Mouse (Mus musculus) bone marrow, adult 2 months (tissue): ENCODE measurements at regions not wholly inside any gene's neighbourhood (a gene's known extent, or its start where the extent isn't known, plus 50 kb on each side); places are given as distances from the start of the nearest gene placed in this dataset.

Experiments used
- CTCF ChIP-seq: fragments of 200-500 bp; IDR thresholded peaks from 2 replicates; pipeline ENCODE4 v1.5.1; 2011; ENCODE audit warnings: low read length, control low read depth; ENCODE audit not compliant: control insufficient read depth, insufficient read depth
- POLR2A ChIP-seq: fragments of 200-500 bp; IDR thresholded peaks from 2 replicates; pipeline ENCODE4 v1.6.1; 2011; ENCODE audit warnings: low read depth, mild to moderate bottlenecking, control low read depth, low read length, borderline replicate concordance; ENCODE audit not compliant: control insufficient read depth

DNA sequence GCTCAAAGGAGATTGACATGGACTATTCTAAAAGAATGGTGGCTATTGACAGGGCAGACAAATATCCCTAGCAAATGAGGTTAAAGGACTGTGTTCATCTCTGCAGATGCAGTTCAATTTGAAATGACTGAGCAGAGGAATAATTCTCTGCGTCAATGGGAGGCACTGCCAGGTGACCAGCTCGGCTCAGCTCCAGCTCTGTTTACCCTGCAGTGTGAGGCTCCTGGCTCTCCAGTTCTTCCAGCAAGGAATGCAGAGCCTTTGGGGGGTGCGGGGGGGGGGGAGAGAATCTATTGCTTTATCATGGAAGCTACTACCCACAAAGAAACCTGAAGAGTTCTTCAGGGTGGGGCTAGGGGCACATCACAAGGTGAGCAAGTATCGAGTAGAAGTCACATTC, 115.6 kb upstream of the Med14 start:
- TF ChIP-seq POLR2A: no peak
- TF ChIP-seq CTCF: no peak
